Mouse (Mus musculus) heart, embryonic 14.5 days (tissue): ENCODE results near the gene Yjefn3. TPM values are rescaled to one million over a fixed set of nuclear protein-coding genes. Genes with fewer than 3 reads are reported as not detected.
A peak's percentile ranks its signal among the peaks of the same experiment; 100 is the strongest.

ENCODE experiments used
- ATAC-seq: fragments of 200-750 bp; cut with Nextera tagmentation; 2 replicates; pipeline ENCODE4 v1.8.0; 2017; ENCODE audit warnings: low read depth, moderate TSS enrichment; ENCODE audit not compliant: insufficient number of reproducible peaks, insufficient read depth, low FRiP score
- H3K27ac ChIP-seq, 2 experiments: fragments of 200-500 bp in 1 of 2; fragments of 300-500 bp in 1 of 2; sonication (generic) in 1 of 2; replicated peaks in 1 of 2; 2 replicates each; pipeline ENCODE4 v1.5.1; 2012 to 2014; ENCODE audit warnings: low read depth in 2 of 2, low read length in 2 of 2, control low read depth in 1 of 2, mild to moderate bottlenecking in 1 of 2, mixed read lengths in 1 of 2; ENCODE audit not compliant: control insufficient read depth in 1 of 2, insufficient read depth in 1 of 2
- H3K27me3 ChIP-seq: fragments of 300-500 bp; sonication (generic); 2 replicates; pipeline ENCODE4 v1.6.1; 2014; ENCODE audit warnings: mild to moderate bottlenecking, low read length, control low read depth; ENCODE audit not compliant: control insufficient read depth, insufficient read depth
- H3K36me3 ChIP-seq: fragments of 300-500 bp; sonication (generic); 2 replicates; pipeline ENCODE4 v1.6.1; 2014; ENCODE audit warnings: mild to moderate bottlenecking, control low read depth, low read length, mixed read lengths; ENCODE audit not compliant: control insufficient read depth, insufficient read depth
- H3K4me1 ChIP-seq, 2 experiments: fragments of 200-500 bp in 1 of 2; fragments of 300-500 bp in 1 of 2; sonication (generic) in 1 of 2; 2 replicates each; pipeline ENCODE4 v1.6.1; 2012 to 2014; ENCODE audit warnings: low read length in 2 of 2, control low read depth in 1 of 2, mixed read lengths in 1 of 2; ENCODE audit not compliant: control insufficient read depth in 2 of 2, insufficient read depth in 2 of 2
- H3K4me2 ChIP-seq: fragments of 300-500 bp; sonication (generic); 2 replicates; pipeline ENCODE4 v1.6.1; 2014; ENCODE audit warnings: mild to moderate bottlenecking, low read length
- H3K4me3 ChIP-seq, 2 experiments: fragments of 200-500 bp in 1 of 2; fragments of 300-500 bp in 1 of 2; sonication (generic) in 1 of 2; 2 replicates each; pipeline ENCODE4 v1.5.1; 2012 to 2014; ENCODE audit warnings: low read length in 2 of 2, mild to moderate bottlenecking in 2 of 2, control low read depth in 1 of 2, low read depth in 1 of 2, moderate library complexity in 1 of 2; ENCODE audit not compliant: control insufficient read depth in 1 of 2, insufficient read depth in 1 of 2
- H3K9ac ChIP-seq: fragments of 300-500 bp; sonication (generic); 2 replicates; pipeline ENCODE4 v1.6.1; 2014; ENCODE audit warnings: mild to moderate bottlenecking, low read length
- H3K9me3 ChIP-seq: fragments of 300-500 bp; sonication (generic); 2 replicates; pipeline ENCODE4 v1.6.1; 2016; ENCODE audit warnings: low read length, control low read depth; ENCODE audit not compliant: control insufficient read depth
- WGBS: fragments of 180-500 bp; shearing (Covaris S2); extraction: QIAGEN DNeasy Blood & Tissue Kit; methylation state at CpG from one replicate; pipeline ENCODE4 v1.1.7; 2014; 5-methylcytosine and 5-hydroxymethylcytosine counted together
- polyA plus RNA-seq: library from polyadenylated mRNA; unstranded; fragments of >200 nt; fragmentation: Nextera tagmentation; extraction: Ambion mirVana; gene quantifications from 2 replicates; pipeline ENCODE4 v1.2.1, GENCODE M21; 2014

Yjefn3 gene
- polyA plus RNA-seq, 1 experiment from 2014 or later = 8.4 TPM

GRCm38 (mm10) chr8:69887289-69888243, 14.9 kb downstream of the Yjefn3 start, which contains the start of gene Cilp2:
Gene Cilp2 (minus strand): TSS chr8:69887687.
- peaks cover 80% of the 10 kb centered on the region for H3K27me3 ChIP-seq
- peak within 1 kb of the TSS; percentile 31; the same call in 1 of the 2 replicates for H3K9ac ChIP-seq
- 0 out of 4 replicates have a peak within 1 kb of the TSS, but pooled peaks of 1 of the 2 experiments have one; percentile 3 for H3K27ac ChIP-seq
- H3K4me1 ChIP-seq = peaks cover 16 to 34% of the 10 kb centered on the region in 2 experiments; a peak in 3 of 4 replicates
- H3K4me3 ChIP-seq = peak within 1 kb of the TSS; percentile 27 to 37
- H3K9me3 ChIP-seq = no peaks in the 10 kb centered on the region
- peak within 1 kb of the TSS; percentile 67 for H3K4me2 ChIP-seq
- no peak for ATAC-seq
- WGBS = 2% methylated on average over 59 of the region's 60 CpGs
- H3K36me3 ChIP-seq = peaks cover 12% of the 10 kb centered on the region

GRCm38 (mm10) chr8:69884141-69884540, 18.4 kb downstream of the Yjefn3 start:
- Histone ChIP-seq H3K4me2 (no peak overlapping the region), H3K27ac (no peak overlapping the region), H3K9ac (no peak overlapping the region), H3K4me3 (no peak overlapping the region), H3K9me3 (no peaks in the 10 kb centered on the region), H3K36me3 (no peaks in the 10 kb centered on the region), H3K27me3 (peaks cover 100% of the 10 kb centered on the region), H3K4me1 (peaks cover 20 to 43% of the 10 kb centered on the region in 2 experiments; a peak in 3 of 4 replicates)
- WGBS = 60% methylated on average over 13 of the region's 13 CpGs
- ATAC-seq = no peak

DNA sequence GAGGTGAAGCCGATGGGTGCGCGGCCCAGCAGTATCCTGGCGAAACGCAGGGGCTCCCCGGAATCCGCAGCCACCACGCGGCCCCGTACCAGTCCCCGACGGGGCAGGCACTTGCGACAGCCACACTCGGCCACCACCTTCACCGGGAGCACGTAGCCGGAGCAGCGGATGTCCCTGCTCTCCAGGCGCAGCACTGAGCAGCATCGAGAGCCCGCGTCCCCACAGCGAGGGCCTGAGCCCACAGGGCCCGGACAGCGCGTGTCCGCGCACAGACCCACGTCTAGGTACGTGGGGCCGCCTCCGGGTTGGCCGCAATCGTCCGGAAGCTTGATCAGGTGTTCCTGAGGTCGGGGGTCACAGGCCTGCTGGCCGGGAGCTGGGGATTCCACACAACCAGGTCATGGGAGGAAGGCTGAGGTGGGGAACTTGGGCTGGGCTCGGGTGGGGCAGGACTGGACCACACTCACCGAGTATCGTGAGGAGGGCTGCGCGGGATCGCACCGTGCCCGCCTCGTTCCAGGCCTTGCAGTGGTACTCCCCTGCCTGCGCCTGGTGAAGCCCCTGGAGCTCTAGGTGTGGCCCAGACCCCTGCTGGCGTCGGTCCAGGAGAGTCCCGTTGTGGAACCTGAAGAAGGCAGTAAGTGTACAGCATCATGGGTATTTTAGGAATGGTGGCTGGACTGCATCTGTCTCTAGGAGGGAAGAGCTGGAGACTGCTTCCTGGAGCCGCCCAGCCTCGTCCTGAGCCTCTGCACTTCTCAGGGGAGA, 19.5 kb downstream of the Yjefn3 start:
- Histone ChIP-seq H3K4me2 (peak overlapping the region; percentile 58; the same call in 1 of the 2 replicates), H3K9me3 (no peaks in the 10 kb centered on the region), H3K9ac (no peak overlapping the region), H3K36me3 (no peaks in the 10 kb centered on the region), H3K4me3 (peak overlapping the region in 1 of 2 experiments; percentile 40; a peak in 2 of 4 replicates), H3K27ac (no peak overlapping the region), H3K27me3 (peaks cover 91% of the 10 kb centered on the region), H3K4me1 (peaks cover 12 to 32% of the 10 kb centered on the region in 2 experiments; a peak in 3 of 4 replicates)
- WGBS = 19% methylated on average over 52 of the region's 52 CpGs
- ATAC-seq = no peak

- Histone ChIP-seq H3K9ac (peak overlapping the region; percentile 45), H3K4me2 (peak overlapping the region; percentile 58), H3K9me3 (no peaks in the 10 kb centered on the region), H3K27me3 (peaks cover 82% of the 10 kb centered on the region), H3K27ac (no peak overlapping the region), H3K4me1 (peaks cover 7 to 24% of the 10 kb centered on the region in 2 experiments; a peak in 3 of 4 replicates), H3K36me3 (no peaks in the 10 kb centered on the region), H3K4me3 (peak overlapping the region; percentile 40 to 44)
- 6% methylated on average over 102 of the region's 103 CpGs for WGBS
- ATAC-seq = no peak
Measured at GRCm38 (mm10) chr8:69882021-69882756, 20.3 kb downstream of the Yjefn3 start.

DNA sequence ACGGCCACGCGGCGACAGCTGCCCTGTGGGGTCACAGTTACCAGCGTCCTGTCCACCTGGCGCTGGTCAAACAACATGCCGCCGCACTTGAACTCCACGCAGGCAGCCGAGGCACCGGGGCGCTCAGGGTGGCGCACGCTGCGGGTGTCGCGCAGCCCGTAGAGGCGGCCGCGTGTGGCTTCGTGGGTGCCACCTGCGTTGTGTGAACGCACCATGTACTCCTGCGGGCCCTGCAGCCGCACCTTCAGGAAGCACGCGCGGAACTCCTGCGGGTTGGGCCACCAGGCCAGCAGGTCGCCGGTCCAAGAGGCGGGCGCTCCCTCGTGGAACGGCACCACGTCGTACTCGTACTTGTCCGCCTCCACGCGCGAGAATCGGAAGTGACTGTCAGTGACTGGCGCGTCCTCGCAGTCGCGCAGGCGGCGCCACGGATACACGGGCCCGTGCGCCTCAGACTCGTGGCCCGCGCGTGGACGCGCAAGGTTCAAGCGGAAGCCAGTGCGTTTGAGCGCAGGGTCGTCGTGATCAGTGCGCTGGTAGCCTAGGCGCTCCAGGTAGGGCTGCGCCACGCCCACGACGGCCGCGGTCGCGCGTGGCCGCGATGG, 21.1 kb downstream of the Yjefn3 start:
- H3K9ac ChIP-seq = peak overlapping the region; percentile 18; the same call in 1 of the 2 replicates
- H3K27me3 ChIP-seq = peaks cover 80% of the 10 kb centered on the region
- no peaks in the 10 kb centered on the region for H3K9me3 ChIP-seq
- H3K4me1 ChIP-seq = peaks cover 6 to 19% of the 10 kb centered on the region in 2 experiments; a peak in 3 of 4 replicates
- peak overlapping the region; percentile 58 for H3K4me2 ChIP-seq
- no peak overlapping the region for H3K27ac ChIP-seq
- ATAC-seq = no peak
- WGBS = 18% methylated on average over 79 of the region's 79 CpGs
- peak overlapping the region; percentile 40 to 44; a peak in 3 of 4 replicates for H3K4me3 ChIP-seq
- H3K36me3 ChIP-seq = no peaks in the 10 kb centered on the region

DNA sequence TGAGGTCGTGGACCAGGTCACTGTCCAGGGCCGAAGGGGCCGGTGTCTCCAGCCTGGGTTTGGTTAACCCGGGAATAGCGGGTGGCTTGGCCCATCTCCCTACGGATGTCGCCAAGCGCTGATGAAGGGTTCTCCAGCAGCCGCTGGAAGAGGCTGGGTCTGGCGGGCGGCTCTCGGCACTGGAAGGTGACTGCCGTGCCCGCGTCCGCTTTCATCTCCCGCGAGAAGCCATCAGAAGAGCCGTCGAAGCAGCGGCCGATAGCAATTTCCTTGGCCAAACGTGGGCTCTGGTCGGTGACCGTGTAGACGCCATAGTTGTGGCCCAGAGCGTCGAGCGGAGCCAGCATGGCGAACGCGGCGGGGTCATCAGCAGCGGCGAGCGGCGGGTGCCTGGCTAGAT, 21.7 kb downstream of the Yjefn3 start:
- H3K9ac ChIP-seq = no peak overlapping the region
- H3K9me3 ChIP-seq = no peaks in the 10 kb centered on the region
- H3K27ac ChIP-seq = no peak overlapping the region
- peak overlapping the region in 1 of 2 experiments; percentile 40; a peak in 2 of 4 replicates for H3K4me3 ChIP-seq
- 12% methylated on average over 37 of the region's 37 CpGs for WGBS
- H3K4me1 ChIP-seq = peaks cover 6 to 15% of the 10 kb centered on the region in 2 experiments; a peak in 3 of 4 replicates
- H3K4me2 ChIP-seq = peak overlapping the region; percentile 58
- H3K36me3 ChIP-seq = no peaks in the 10 kb centered on the region
- H3K27me3 ChIP-seq = peaks cover 75% of the 10 kb centered on the region
- ATAC-seq = no peak
